Mouse (Mus musculus) E14TG2a.4 (cell line): ENCODE data around the gene Inf2.

ENCODE experiments used
- H3K27me3 ChIP-seq: 2 replicates; pipeline ENCODE4 v1.6.1; 2014; ENCODE audit warnings: low read length, control low read depth; ENCODE audit not compliant: insufficient read depth
- H3K36me3 ChIP-seq: 2 replicates; pipeline ENCODE4 v1.6.1; 2014; ENCODE audit warnings: low read length, control low read depth; ENCODE audit not compliant: insufficient read depth
- H3K4me1 ChIP-seq: replicated peaks from 2 replicates; pipeline ENCODE4 v1.6.1; 2014; ENCODE audit warnings: low read depth, low read length, control low read depth
- H3K4me3 ChIP-seq: replicated peaks from 2 replicates; pipeline ENCODE4 v1.5.1; 2014; ENCODE audit warnings: mild to moderate bottlenecking, low read length
- H3K9me3 ChIP-seq: 2 replicates; pipeline ENCODE4 v1.6.1; 2014; ENCODE audit warnings: low read length, control low read depth
- CTCF ChIP-seq: conservative IDR thresholded peaks from 2 replicates; pipeline ENCODE4 v1.5.1; 2014; ENCODE audit warnings: low read length
- NANOG ChIP-seq: IDR thresholded peaks from 2 replicates; pipeline ENCODE4 v1.6.1; 2014; ENCODE audit warnings: borderline replicate concordance, low read length, mixed read lengths
- POU5F1 ChIP-seq: IDR thresholded peaks from 2 replicates; pipeline ENCODE4 v1.6.1; 2014; ENCODE audit warnings: low read length, borderline replicate concordance

Inf2 gene

DNA sequence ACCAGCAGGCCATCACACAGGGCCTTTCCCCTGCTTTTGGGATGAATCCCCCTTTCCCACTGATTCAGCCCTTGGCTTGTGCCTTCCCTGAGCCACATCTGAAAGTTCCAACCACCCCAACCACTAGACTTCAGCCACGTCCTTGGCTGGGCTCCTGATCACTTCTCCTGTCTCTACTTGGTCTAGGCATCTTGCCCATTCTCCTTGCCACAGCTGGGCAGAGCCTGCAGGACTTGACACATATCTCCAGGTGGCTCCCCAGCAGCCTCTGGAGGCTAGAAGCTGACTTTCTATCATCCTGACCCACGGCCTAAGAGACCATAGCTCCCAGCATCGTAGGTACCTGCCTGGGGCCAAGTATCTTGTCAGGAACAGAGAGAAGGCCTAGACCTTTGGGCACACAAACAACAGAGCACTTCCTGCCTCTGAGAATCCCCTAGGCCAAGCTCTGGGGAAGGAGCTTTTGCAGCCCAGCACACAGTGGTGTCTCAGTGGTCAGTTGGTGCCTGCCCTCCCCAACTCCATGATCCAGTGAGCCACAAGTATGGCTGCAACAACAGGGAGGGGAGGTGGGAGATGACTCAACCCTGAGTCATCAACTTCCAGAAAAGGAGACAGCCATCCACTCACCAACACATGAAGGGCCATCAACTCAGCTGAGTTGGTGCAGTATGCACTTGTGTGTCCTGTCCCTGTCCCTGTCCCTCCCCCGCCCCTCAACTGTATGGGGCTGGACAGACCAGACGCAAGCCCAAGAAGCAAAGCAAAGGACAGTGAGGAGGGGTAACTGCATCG lies 10.1 kb upstream of the Inf2 start:
- H3K9me3 ChIP-seq, result no peaks in the 10 kb centered on the region
- peaks cover 10% of the 10 kb centered on the region for H3K27me3 ChIP-seq
- no peak overlapping the region for H3K4me3 ChIP-seq
- TF ChIP-seq POU5F1 (no peak), NANOG (no peak), CTCF (no peak)
- peaks cover 48% of the 10 kb centered on the region for H3K4me1 ChIP-seq
- no peaks in the 10 kb centered on the region for H3K36me3 ChIP-seq

DNA sequence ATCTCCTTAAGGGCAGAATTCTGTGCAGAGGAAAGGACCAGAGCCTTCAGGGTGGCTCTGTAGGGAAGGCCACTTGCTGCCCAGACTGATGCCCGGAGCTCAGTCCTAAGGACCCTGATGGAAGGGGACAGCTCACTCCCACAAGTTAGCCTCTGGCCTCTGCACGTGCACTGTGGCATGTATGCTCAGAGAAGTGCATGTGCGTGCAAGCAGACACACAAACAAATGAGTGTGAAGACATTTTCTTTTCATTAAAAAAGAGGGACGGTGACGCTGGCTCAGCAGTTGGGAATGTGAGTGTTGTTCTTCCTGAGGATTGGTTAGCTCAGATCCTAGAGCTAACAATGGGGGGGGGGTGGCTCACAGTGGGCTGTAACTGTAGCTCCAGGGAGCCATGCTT lies 9.2 kb upstream of the Inf2 start:
- H3K4me3 ChIP-seq, result no peak overlapping the region
- H3K9me3 ChIP-seq, result no peaks in the 10 kb centered on the region
- TF ChIP-seq CTCF (no peak), NANOG (no peak), POU5F1 (no peak)
- H3K4me1 ChIP-seq, result peaks cover 42% of the 10 kb centered on the region
- no peaks in the 10 kb centered on the region for H3K36me3 ChIP-seq
- peaks cover 10% of the 10 kb centered on the region for H3K27me3 ChIP-seq

DNA sequence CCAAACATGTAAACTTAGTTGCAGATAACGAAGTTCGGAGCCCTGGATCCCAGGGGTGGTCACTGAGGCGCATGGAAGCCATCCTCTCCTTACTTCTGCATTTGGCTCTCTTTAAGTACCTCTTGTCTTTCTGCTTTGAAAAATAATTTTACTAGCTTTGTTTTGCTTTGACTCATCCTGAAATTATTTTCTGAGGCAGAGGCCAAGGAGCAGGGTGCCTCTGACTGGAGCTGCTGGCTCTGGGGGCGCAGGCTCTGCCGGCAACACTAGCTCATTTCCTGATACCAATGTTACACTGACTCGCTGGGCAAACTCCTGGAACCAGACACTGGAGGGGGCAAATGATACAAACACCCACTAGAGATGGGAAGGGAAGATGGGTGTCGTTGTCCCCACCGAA lies 8.7 kb upstream of the Inf2 start:
- H3K4me1 ChIP-seq, result peaks cover 38% of the 10 kb centered on the region
- no peak overlapping the region for H3K4me3 ChIP-seq
- no peaks in the 10 kb centered on the region for H3K36me3 ChIP-seq
- H3K27me3 ChIP-seq, result peaks cover 10% of the 10 kb centered on the region
- H3K9me3 ChIP-seq, result no peaks in the 10 kb centered on the region
- TF ChIP-seq POU5F1 (no peak), CTCF (no peak), NANOG (no peak)

DNA sequence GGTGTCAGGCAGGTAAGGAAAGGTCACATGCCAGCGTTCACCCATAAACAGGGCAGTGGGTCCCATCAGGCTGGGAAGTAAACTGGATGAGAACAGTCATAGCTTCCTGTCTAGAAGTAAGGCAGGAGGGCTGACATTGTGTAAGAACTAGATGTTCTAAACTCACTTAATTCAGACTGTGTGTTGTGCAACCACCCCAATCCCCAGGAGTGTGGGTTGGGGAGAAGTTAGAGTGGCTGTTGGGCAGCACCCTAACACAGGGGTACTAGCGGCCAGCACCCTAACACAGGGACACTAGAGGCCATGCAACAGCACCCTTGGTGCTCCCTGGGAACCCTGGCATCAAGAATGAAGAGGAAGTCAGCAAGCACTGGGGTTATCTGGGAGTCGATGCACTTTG lies 7.5 kb upstream of the Inf2 start:
- Histone ChIP-seq H3K4me3 (no peak overlapping the region), H3K4me1 (peaks cover 42% of the 10 kb centered on the region), H3K36me3 (no peaks in the 10 kb centered on the region), H3K9me3 (no peaks in the 10 kb centered on the region), H3K27me3 (peaks cover 18% of the 10 kb centered on the region)
- no peak for TF ChIP-seq POU5F1
- no peak for TF ChIP-seq NANOG
- TF ChIP-seq CTCF, result no peak

DNA sequence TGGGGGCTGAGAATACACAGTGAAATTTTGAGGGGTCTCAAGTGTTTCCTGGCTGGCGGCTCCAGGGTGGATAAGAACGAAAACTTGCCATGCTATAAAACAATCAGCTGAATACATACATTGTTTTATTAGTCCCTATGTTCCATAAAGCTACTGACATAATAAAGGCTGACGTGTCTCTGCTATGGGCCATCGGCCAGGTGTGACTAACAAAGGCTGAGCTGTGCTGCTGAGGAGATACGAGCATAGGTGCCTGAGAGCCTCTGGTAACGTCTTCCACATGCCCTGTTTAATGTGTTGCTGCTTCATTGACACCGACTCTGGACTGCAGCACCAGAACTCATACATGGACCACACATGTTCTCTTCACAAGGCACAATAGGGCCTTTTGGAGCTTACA lies 3.6 kb upstream of the Inf2 start:
- no peaks in the 10 kb centered on the region for H3K9me3 ChIP-seq
- no peaks in the 10 kb centered on the region for H3K36me3 ChIP-seq
- peaks cover 45% of the 10 kb centered on the region for H3K4me1 ChIP-seq
- H3K27me3 ChIP-seq, result peaks cover 50% of the 10 kb centered on the region
- no peak overlapping the region for H3K4me3 ChIP-seq
- TF ChIP-seq NANOG (no peak), CTCF (no peak), POU5F1 (no peak)

DNA sequence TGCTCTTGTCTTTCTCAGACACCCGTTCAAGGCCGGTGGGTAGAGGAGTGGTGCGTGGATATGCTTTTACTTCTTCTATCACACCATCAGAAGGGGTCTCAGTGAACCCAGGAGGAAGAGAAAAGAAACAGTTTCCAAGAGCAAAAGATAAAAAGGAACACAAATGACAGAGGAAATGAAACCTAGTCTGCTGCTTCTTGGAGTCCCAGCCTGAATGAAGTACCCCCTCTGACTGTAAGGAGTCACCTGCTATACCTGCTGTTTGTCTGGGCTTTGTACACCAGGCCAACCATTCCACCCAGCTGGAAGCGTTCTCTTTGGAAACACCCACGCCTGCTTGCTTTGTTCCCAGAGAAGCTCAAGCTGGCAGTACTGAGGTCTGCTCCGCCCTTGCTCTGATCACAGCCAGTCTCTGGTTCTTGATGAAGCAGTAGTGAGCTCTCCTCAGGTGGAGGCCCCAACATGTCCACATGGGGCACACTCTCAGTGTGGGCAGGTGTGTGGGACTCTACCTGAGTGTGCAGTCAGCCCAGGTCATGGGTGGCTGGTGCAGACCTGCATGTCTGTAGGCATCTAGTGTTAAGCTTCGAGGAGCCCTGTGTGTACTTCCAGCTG lies 2.6 kb upstream of the Inf2 start:
- H3K27me3 ChIP-seq, result peaks cover 55% of the 10 kb centered on the region
- peaks cover 2% of the 10 kb centered on the region; the same call in 1 of the 2 replicates for H3K36me3 ChIP-seq
- TF ChIP-seq CTCF (no peak), NANOG (no peak), POU5F1 (no peak)
- H3K4me1 ChIP-seq, result peaks cover 48% of the 10 kb centered on the region
- no peaks in the 10 kb centered on the region for H3K9me3 ChIP-seq
- H3K4me3 ChIP-seq, result no peak overlapping the region

DNA sequence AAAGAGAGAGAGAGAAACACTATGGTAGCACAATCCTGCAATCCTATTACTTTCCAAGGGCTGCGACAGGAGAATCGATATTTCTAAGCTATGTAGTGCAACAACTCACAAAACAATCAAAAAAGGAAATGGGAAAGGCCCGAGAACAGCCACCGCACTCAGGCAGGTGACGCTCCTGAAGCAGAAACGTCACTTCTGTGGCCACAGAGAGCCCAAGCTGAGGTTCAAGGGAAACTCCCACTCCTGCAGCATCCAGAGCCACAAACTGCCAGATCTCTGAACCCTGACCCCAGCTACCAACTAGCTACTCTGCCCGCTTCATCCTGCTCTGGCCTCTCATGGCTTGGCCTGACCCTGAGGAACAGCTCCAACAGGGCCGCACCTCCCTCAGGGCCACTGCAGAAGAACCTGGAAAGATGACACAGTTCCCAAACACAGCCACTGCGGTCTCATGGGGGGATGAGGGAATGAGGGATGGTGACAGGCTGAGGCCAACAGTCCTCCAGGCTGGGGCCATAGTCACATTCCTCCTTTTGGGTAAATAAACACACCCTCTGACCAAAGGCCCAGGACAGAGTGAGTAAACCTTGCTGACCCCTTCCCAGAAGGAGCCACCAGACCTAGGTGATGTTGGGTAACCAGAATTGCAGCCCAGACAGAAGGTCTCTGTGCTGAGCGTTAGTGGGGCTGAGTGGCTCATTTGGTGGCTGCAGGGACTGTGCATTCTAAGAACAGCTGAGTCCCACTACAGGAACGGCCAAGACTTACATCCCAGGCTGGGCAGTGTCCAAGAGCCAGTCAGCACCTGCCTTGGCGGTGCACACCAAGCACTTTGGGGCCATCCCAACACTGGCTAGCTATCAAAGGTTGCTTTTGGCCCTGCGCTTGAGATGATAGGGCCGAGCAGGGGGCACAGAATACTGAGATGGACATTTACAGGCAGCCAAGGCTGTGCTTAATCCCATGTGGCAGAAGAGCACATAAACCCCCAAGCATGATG lies 1.2 kb upstream of the Inf2 start:
- peaks cover 66% of the 10 kb centered on the region for H3K27me3 ChIP-seq
- H3K36me3 ChIP-seq, result peaks cover 10% of the 10 kb centered on the region; the same call in 1 of the 2 replicates
- TF ChIP-seq CTCF, result no peak
- no peak for TF ChIP-seq NANOG
- TF ChIP-seq POU5F1, result no peak
- no peaks in the 10 kb centered on the region for H3K9me3 ChIP-seq
- H3K4me3 ChIP-seq, result peak overlapping the region; percentile 83
- peaks cover 51% of the 10 kb centered on the region for H3K4me1 ChIP-seq

DNA sequence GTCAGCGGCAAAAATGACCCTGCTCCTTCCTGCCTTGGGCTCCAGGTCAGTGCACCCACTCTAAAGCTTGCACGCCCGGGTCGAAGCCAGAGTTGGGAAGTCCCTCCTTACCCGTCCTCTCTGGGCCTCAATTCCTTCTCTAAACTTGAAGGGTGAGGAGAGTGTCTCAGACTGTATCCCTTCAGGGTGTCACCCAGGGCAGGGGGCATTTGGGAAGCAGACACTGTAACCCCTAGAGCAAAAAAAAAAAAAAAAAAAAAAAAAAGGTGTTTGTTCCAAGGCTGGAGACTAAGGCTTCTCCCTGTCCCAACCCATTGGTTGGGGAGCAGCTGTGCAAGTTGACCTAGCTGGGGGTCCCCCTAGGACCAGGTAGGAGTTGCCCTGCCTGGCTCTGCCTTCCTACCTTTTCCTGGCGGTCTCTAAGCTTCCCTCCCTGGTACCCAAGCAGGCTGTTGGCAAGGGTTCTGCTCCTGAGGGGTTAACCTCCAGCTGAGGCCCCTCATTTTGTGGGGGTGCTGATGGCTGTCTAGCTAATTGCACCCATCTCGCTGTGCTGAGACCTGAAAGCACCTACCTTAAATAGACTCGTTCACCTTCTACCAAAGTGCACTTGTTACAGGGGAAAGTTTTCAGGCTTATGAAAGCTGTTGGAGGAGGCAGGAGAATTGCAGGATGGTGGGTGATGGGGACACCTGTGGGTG lies 1.1 kb downstream of the Inf2 start:
- Histone ChIP-seq H3K36me3 (peaks cover 10% of the 10 kb centered on the region; the same call in 1 of the 2 replicates), H3K4me3 (peak overlapping the region; percentile 83), H3K9me3 (no peaks in the 10 kb centered on the region), H3K4me1 (peaks cover 74% of the 10 kb centered on the region), H3K27me3 (peaks cover 62% of the 10 kb centered on the region)
- no peak for TF ChIP-seq POU5F1
- TF ChIP-seq NANOG, result no peak
